30 mouse cellular contexts compared by ENCODE assay signal in genomic region chr14:102868160-102868559, GRCm38 (mm10).
"Had no signal": no experiment of that assay in that cellular context is flagged by ENCODE, and none has a peak within 500 bp of the region (broad histone marks: within the 10 kb centered on the region; RNA-seq: fewer than 3 reads in every experiment).

No protein-coding gene starts in this region.

- H3K4me1 ChIP-seq: limb, embryonic 10.5 days; limb, embryonic 12.5 days; limb, embryonic 13.5 days; limb, embryonic 15.5 days; liver, embryonic 12.5 days; liver, embryonic 13.5 days; liver, embryonic 15.5 days; lung, embryonic 15.5 days; megakaryocyte, embryonic 14.5 days; midbrain, embryonic 12.5 days; midbrain, embryonic 13.5 days; midbrain, embryonic 15.5 days had no signal

- H3K9ac ChIP-seq: limb, embryonic 12.5 days; limb, embryonic 13.5 days; limb, embryonic 15.5 days; liver, embryonic 12.5 days; liver, embryonic 13.5 days; liver, embryonic 14.5 days; liver, embryonic 15.5 days; liver, postnatal 0 days; lung, embryonic 14.5 days; lung, embryonic 15.5 days; midbrain, embryonic 12.5 days; midbrain, embryonic 13.5 days; midbrain, embryonic 15.5 days had no signal

- ATAC-seq: liver, embryonic 12.5 days; liver, postnatal 0 days; lung, postnatal 0 days; midbrain, embryonic 13.5 days; midbrain, embryonic 15.5 days; midbrain, embryonic 16.5 days had no signal

- H3K27me3 ChIP-seq: limb, embryonic 12.5 days; limb, embryonic 13.5 days; limb, embryonic 15.5 days; liver, embryonic 12.5 days; liver, embryonic 13.5 days; liver, embryonic 15.5 days; lung, embryonic 15.5 days; megakaryocyte, embryonic 14.5 days; midbrain, embryonic 12.5 days; midbrain, embryonic 13.5 days; midbrain, embryonic 15.5 days had no signal

- H3K36me3 ChIP-seq: limb, embryonic 10.5 days; limb, embryonic 12.5 days; limb, embryonic 13.5 days; limb, embryonic 15.5 days; liver, embryonic 12.5 days; liver, embryonic 13.5 days; liver, embryonic 15.5 days; lung, embryonic 15.5 days; midbrain, embryonic 12.5 days; midbrain, embryonic 13.5 days; midbrain, embryonic 15.5 days had no signal

- DNase-seq: left cerebral cortex, postnatal 4 days; liver; liver, embryonic 13.5 days; liver, postnatal 0 days; lung, adult 18-20 months; lung, adult 2 months; lung, embryonic 14.5 days; lung, postnatal 10 days; lung, postnatal 14 days; lung, postnatal 36 days; lung, postnatal 4 days; midbrain, embryonic 14.5 days had no signal

- H3K9me3 ChIP-seq: limb, embryonic 10.5 days; limb, embryonic 12.5 days; limb, embryonic 13.5 days; limb, embryonic 15.5 days; liver, embryonic 12.5 days; liver, embryonic 13.5 days; liver, embryonic 15.5 days; lung, embryonic 15.5 days; megakaryocyte, embryonic 14.5 days; midbrain, embryonic 12.5 days; midbrain, embryonic 13.5 days; midbrain, embryonic 15.5 days had no signal

- H3K27ac ChIP-seq: left cerebral cortex, adult 2 months; limb, embryonic 10.5 days; limb, embryonic 12.5 days; limb, embryonic 13.5 days; limb, embryonic 15.5 days; liver, embryonic 12.5 days; liver, embryonic 13.5 days; liver, embryonic 14.5 days; liver, embryonic 15.5 days; lung, embryonic 15.5 days; macrophage; midbrain, embryonic 12.5 days; midbrain, embryonic 13.5 days; midbrain, embryonic 15.5 days had no signal

- H3K4me3 ChIP-seq: left cerebral cortex, adult 2 months; limb, embryonic 10.5 days; limb, embryonic 12.5 days; limb, embryonic 13.5 days; limb, embryonic 15.5 days; liver, embryonic 12.5 days; liver, embryonic 13.5 days; liver, embryonic 15.5 days; lung, embryonic 15.5 days; megakaryocyte, embryonic 14.5 days; midbrain, embryonic 12.5 days; midbrain, embryonic 13.5 days; midbrain, embryonic 15.5 days; myocyte had no signal

- H3K4me2 ChIP-seq: limb, embryonic 12.5 days; limb, embryonic 13.5 days; limb, embryonic 15.5 days; liver, embryonic 11.5 days; liver, embryonic 12.5 days; liver, embryonic 13.5 days; liver, embryonic 15.5 days; lung, embryonic 14.5 days; lung, embryonic 15.5 days; midbrain, embryonic 12.5 days; midbrain, embryonic 13.5 days; midbrain, embryonic 15.5 days had no signal
